Mouse (Mus musculus): ENCODE results near the gene Elfn1.

- no peak for TF ChIP-seq CTCF (IDR thresholded peaks at IDR 0.05; ENCODE audit: insufficient read depth, low read depth, low read length)
- no peak for TF ChIP-seq POLR2A (IDR thresholded peaks at IDR 0.05; ENCODE audit: insufficient read depth, low read depth, low read length)
Measured at GRCm38 (mm10) chr5:139976584-139976983, 68.8 kb downstream of the Elfn1 start.

All from olfactory bulb, adult 2 months (tissue).